Mouse (Mus musculus) neural tube, embryonic 15.5 days (tissue): ENCODE measurements at regions not wholly inside any gene's neighbourhood (a gene's known extent, or its start where the extent isn't known, plus 50 kb on each side); places are given as distances from the start of the nearest gene placed in this dataset.

Experiments
- ATAC-seq: fragments of 200-750 bp; cut with Nextera tagmentation; 2 replicates; pipeline ENCODE4 v1.8.0; 2017; ENCODE audit warnings: mild to moderate bottlenecking, moderate TSS enrichment, moderate library complexity; ENCODE audit not compliant: low FRiP score
- H3K27ac ChIP-seq: fragments of 300-500 bp; sonication (generic); replicated peaks from 2 replicates; pipeline ENCODE4 v1.5.1; 2015; ENCODE audit warnings: mild to moderate bottlenecking, inconsistent platforms
- H3K27me3 ChIP-seq: fragments of 300-500 bp; sonication (generic); replicated peaks from 2 replicates; pipeline ENCODE4 v1.6.1; 2015; ENCODE audit warnings: inconsistent platforms
- H3K36me3 ChIP-seq: fragments of 300-500 bp; sonication (generic); 2 replicates; pipeline ENCODE4 v1.6.1; 2015; ENCODE audit warnings: inconsistent platforms
- H3K4me1 ChIP-seq: fragments of 300-500 bp; sonication (generic); 2 replicates; pipeline ENCODE4 v1.6.1; 2015; ENCODE audit warnings: inconsistent platforms
- H3K4me2 ChIP-seq: fragments of 300-500 bp; sonication (generic); 2 replicates; pipeline ENCODE4 v1.6.1; 2015; ENCODE audit warnings: inconsistent platforms, mild to moderate bottlenecking, moderate library complexity
- H3K4me3 ChIP-seq: fragments of 300-500 bp; sonication (generic); replicated peaks from 2 replicates; pipeline ENCODE4 v1.5.1; 2015; ENCODE audit warnings: mild to moderate bottlenecking, inconsistent platforms
- H3K9ac ChIP-seq: fragments of 300-500 bp; sonication (generic); replicated peaks from 2 replicates; pipeline ENCODE4 v1.6.1; 2015; ENCODE audit warnings: mild to moderate bottlenecking, inconsistent platforms
- H3K9me3 ChIP-seq: fragments of 300-500 bp; sonication (generic); replicated peaks from 2 replicates; pipeline ENCODE4 v1.6.1; 2016; ENCODE audit warnings: inconsistent platforms
- WGBS: fragments of 180-500 bp; shearing (Covaris S2); methylation state at CpG from one replicate; pipeline ENCODE4 v1.1.7; 2015; ENCODE audit warnings: mixed read lengths; 5-methylcytosine and 5-hydroxymethylcytosine counted together

DNA sequence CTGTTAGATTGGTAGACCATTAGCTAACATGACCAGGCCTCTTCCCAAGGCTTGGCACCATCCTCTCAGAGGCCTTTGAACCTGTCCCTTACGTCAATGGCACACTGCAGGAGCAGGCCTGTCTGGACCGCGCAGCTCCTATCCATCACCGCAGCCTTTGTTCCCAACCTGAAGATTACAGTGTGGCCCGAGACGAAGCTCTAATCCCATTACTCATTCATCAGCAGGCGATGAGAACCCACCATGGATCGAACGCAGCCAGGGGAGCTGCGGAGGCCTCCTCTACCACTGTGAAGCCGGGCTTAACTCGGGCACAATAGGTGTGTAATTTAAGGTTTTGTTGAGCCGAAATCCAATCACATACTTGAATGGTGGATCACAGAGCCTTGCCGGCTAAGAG lies 54.0 kb upstream of the Irx3 start:
- Histone ChIP-seq H3K4me3 (no peak overlapping the region), H3K4me1 (no peaks in the 10 kb centered on the region), H3K36me3 (no peaks in the 10 kb centered on the region), H3K27ac (no peak overlapping the region), H3K9ac (no peak overlapping the region), H3K4me2 (no peak overlapping the region), H3K9me3 (no peaks in the 10 kb centered on the region), H3K27me3 (peaks cover 45% of the 10 kb centered on the region)
- WGBS = 35% methylated on average over 14 of the region's 14 CpGs
- ATAC-seq = no peak

DNA sequence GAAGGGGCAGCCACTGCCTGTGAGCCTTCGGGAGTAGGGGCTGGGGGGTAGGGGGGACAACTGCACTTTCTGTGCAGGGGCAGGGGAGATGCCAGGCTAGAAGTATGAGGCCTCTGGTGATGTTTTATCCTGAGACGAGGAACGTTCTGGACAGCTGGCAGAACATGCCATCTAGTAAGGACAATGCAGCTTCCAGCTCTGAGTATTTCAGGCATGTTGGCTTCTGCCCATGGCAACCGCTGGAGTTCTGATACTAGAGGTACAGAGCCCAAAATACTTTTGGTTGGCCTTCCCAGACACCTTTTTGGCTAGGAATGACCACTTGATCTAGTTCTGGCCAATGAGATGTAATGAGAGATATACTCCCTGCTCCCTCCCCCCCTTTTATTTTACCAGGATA lies 52.5 kb upstream of the Irx3 start:
- H3K4me1 ChIP-seq = no peaks in the 10 kb centered on the region
- 64% methylated on average over 4 of the region's 4 CpGs for WGBS
- no peak for ATAC-seq
- peaks cover 36% of the 10 kb centered on the region for H3K27me3 ChIP-seq
- H3K36me3 ChIP-seq = no peaks in the 10 kb centered on the region
- H3K27ac ChIP-seq = no peak overlapping the region
- H3K9ac ChIP-seq = no peak overlapping the region
- no peaks in the 10 kb centered on the region for H3K9me3 ChIP-seq
- H3K4me3 ChIP-seq = no peak overlapping the region
- H3K4me2 ChIP-seq = no peak overlapping the region

DNA sequence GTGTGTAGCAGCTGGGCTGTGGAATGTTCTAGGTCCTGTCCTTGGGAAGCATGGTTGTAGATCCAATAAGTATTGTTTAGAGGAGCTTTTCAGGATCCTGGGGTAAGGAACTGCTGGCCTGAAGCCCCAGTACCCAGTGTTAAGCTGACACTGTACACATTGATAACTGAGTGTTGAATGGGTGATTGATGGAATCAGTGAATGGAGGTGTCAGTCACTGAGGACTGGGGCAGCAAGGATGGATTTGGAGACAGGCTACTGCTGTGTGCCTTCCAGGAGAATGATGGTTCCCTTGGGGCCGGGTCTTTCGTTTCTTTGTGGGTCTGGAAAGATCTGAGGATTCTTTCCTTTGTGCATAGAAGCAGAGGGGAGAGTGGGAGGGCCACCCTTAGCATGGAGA lies 51.9 kb upstream of the Irx3 start:
- no peaks in the 10 kb centered on the region for H3K9me3 ChIP-seq
- WGBS = 15% methylated on average over 2 of the region's 2 CpGs
- ATAC-seq = no peak

DNA sequence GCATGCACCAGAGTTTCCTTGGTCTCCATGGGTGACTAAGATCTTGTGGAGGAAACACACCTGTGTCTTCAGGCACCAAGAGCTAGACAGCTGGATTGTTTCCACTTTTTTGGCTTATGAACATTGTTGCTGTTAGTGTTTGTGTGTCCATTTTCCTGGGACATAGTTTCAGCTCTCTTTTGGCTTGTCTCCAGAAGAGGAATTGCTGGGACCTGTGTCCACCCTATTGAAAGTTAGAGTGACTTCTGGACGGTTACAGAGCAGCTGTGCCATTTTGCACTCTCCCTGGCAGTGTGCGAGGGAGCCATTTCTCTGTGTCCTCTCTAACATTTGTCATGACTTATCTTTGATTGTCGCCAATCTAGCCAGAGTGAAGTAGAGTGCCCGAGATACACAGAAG lies 51.5 kb upstream of the Irx3 start:
- Histone ChIP-seq H3K27ac (no peak overlapping the region), H3K4me3 (no peak overlapping the region), H3K4me2 (no peak overlapping the region), H3K4me1 (no peaks in the 10 kb centered on the region), H3K9me3 (no peaks in the 10 kb centered on the region), H3K36me3 (no peaks in the 10 kb centered on the region), H3K9ac (no peak overlapping the region), H3K27me3 (peaks cover 32% of the 10 kb centered on the region)
- 58% methylated on average over 4 of the region's 4 CpGs for WGBS
- no peak for ATAC-seq

More for the DNA sequence above, 51.9 kb upstream of the Irx3 start:
- no peak overlapping the region for H3K9ac ChIP-seq
- H3K36me3 ChIP-seq = no peaks in the 10 kb centered on the region
- H3K27ac ChIP-seq = no peak overlapping the region
- H3K4me1 ChIP-seq = no peaks in the 10 kb centered on the region
- H3K4me3 ChIP-seq = no peak overlapping the region
- peaks cover 32% of the 10 kb centered on the region for H3K27me3 ChIP-seq
- H3K4me2 ChIP-seq = no peak overlapping the region
